ENCODE assay signal across 16 mouse cellular contexts in the genomic region with DNA sequence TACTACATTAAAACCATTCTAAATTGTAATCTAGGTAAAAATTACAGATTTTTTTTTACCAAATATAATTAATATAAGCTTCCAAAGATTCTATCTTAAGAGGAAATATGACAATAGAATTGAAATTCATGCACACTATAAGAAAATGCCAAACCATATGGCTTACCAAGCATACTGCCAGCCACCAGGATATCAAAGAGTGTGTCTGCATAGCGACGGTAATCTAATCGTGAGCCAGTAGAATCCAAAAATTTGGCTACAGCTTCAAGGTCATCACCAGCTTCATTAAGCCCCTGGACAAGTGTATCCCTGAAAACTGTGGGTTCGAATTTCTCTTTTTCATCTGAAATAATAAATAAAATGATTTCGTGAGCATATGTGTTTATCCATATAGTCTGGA.
"Had no signal": no experiment of that assay in that cellular context is flagged by ENCODE, and none has a peak within 500 bp of the region (broad histone marks: within the 10 kb centered on the region; RNA-seq: fewer than 3 reads in every experiment).

No protein-coding gene starts in this region.

- DNase-seq: gastrocnemius, postnatal 14 days; gastrocnemius, postnatal 36 days; heart, adult 11 months; heart, adult 2 months; heart, postnatal 14 days; heart, postnatal 36 days; kidney, adult 11 months; kidney, adult 2 months; kidney, adult 9 months; kidney, postnatal 14 days; kidney, postnatal 4 days; layer of hippocampus, postnatal 36 days; liver; liver, embryonic 13.5 days; liver, postnatal 0 days; lung, adult 2 months had no signal
